Mouse (Mus musculus) brain, embryonic 14.5 days (tissue): ENCODE data around the gene Lhx1.

Source experiments
- CTCF ChIP-seq: fragments of 200-500 bp; IDR thresholded peaks from 2 replicates; pipeline ENCODE4 v1.5.1; 2012; ENCODE audit warnings: inconsistent platforms, mild to moderate bottlenecking, moderate library complexity, borderline replicate concordance; ENCODE audit not compliant: insufficient read depth, insufficient read length; ENCODE audit errors: extremely low read depth
- POLR2A ChIP-seq: fragments of 200-500 bp; IDR thresholded peaks from 2 replicates; pipeline ENCODE4 v1.6.1; 2012; ENCODE audit warnings: mild to moderate bottlenecking, inconsistent platforms, borderline replicate concordance; ENCODE audit not compliant: poor library complexity, insufficient read depth, insufficient read length, severe bottlenecking; ENCODE audit errors: extremely low read depth

DNA sequence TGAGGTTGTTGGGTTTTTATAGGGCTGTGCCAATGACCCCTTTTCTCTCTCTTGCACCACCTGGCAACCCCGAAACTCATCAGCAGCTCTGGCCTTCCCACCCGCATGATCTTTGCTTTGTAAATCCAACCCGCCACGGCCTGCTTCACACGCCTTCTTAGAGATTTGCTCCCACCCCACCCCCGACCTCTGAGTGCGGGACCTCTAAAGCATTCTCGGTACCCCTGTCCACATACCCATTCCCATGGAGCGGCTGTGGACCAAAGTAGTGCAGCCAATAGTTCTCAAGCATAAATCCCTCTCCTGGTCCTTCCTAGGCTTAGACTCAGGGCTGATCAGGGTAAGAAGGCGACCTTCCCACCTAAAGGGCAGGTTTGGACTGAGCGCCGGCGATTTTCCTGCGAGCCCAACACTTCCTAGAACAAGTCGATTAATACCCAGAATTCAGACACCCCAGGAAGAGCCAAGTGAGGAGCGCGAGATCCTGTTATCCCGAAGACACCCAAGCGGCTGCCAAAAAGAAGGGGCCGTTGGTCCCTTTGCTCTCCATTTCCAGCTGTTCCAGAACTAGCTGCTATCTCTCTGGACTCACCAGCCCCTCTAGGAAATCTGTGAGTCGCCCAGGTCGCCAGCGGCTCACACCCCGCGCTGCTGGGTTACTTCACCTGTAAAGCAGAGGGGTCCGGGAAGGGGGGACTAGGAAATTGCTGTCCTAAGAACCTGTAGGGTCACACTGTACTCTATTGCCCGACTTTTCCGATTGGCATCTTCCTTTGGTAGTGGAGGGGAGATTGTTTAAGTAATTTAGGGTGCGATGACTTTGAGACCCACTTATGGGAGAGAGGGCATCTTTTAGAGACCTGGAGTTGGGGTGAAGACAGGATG, 1.9 kb upstream of the Lhx1 start:
- no peak for TF ChIP-seq POLR2A
- no peak for TF ChIP-seq CTCF
